Mouse (Mus musculus) intestine, embryonic 16.5 days (tissue): ENCODE data around the gene Krt73. TPM values are rescaled to one million over a fixed set of nuclear protein-coding genes. Genes with fewer than 3 reads are reported as not detected.

ENCODE experiments used
- ATAC-seq: fragments of 200-750 bp; cut with Nextera tagmentation; 2 replicates; pipeline ENCODE4 v1.8.0; 2017; ENCODE audit warnings: moderate TSS enrichment, moderate library complexity
- H3K27ac ChIP-seq: fragments of 300-500 bp; sonication (generic); 2 replicates; pipeline ENCODE4 v1.5.1; 2014; ENCODE audit warnings: mild to moderate bottlenecking, low read length
- H3K27me3 ChIP-seq: fragments of 300-500 bp; sonication (generic); replicated peaks from 2 replicates; pipeline ENCODE4 v1.6.1; 2014; ENCODE audit warnings: low read length, control low read depth, mixed read lengths; ENCODE audit not compliant: control insufficient read depth, insufficient read depth
- H3K36me3 ChIP-seq: fragments of 300-500 bp; sonication (generic); 2 replicates; pipeline ENCODE4 v1.6.1; 2014; ENCODE audit warnings: low read length, control low read depth; ENCODE audit not compliant: control insufficient read depth, insufficient read depth
- H3K4me1 ChIP-seq: fragments of 300-500 bp; sonication (generic); 2 replicates; pipeline ENCODE4 v1.6.1; 2014; ENCODE audit warnings: low read length, control low read depth, mixed read lengths; ENCODE audit not compliant: control insufficient read depth, insufficient read depth
- H3K4me2 ChIP-seq: fragments of 300-500 bp; sonication (generic); 2 replicates; pipeline ENCODE4 v1.6.1; 2014; ENCODE audit warnings: low read depth, low read length, control low read depth
- H3K4me3 ChIP-seq: fragments of 300-500 bp; sonication (generic); 2 replicates; pipeline ENCODE4 v1.5.1; 2014; ENCODE audit warnings: mild to moderate bottlenecking, low read length
- H3K9ac ChIP-seq: fragments of 300-500 bp; sonication (generic); 2 replicates; pipeline ENCODE4 v1.6.1; 2014; ENCODE audit warnings: low read depth, low read length
- H3K9me3 ChIP-seq: fragments of 300-500 bp; sonication (generic); 2 replicates; pipeline ENCODE4 v1.6.1; 2016; ENCODE audit warnings: low read length, control low read depth; ENCODE audit not compliant: control insufficient read depth
- WGBS: fragments of 180-500 bp; shearing (Covaris S2); extraction: QIAGEN DNeasy Blood & Tissue Kit; methylation state at CpG from one replicate; pipeline ENCODE4 v1.1.7; 2014; 5-methylcytosine and 5-hydroxymethylcytosine counted together
- polyA plus RNA-seq: library from polyadenylated mRNA; unstranded; fragments of >200 nt; fragmentation: Nextera tagmentation; extraction: Ambion mirVana; gene quantifications from 2 replicates; pipeline ENCODE4 v1.2.1, GENCODE M21; 2015

Krt73 gene
- polyA plus RNA-seq, 1 experiment from 2014 or later: not detected

DNA sequence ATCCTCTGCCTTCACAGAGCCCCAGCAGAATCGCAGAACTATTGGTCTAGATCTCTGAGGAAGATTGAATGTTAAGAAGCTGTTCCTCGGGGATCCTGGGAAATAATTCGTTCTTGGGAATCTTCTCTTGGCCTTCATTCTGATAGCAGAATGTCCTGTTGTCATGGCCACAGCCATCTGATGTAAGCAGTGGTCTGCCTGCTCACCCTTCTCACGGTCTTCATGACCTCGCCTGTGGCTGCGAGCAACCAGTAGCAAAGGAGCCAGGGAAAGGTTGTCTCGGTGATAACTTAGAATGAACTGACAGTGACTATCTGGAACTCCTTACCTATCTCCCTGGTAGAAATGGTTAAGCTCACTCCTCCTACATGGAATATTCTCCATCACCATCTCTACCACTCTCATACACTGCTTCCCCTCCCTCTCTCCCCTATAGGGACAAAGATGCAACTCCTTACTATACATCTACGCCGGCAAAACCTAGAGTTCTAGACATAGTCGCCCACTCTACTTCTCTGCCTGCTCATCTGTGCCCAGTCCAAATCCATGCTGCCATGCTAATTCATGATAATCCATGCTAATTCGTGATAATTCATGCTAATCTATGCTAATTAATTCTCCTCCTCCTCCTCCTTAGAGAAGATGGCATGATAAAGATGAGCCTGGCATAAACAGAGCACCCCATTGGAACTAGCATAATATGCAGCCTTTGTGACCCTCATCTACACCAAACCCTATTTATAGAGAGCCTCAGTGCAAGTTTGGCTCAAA is 1.1 kb upstream of the Krt73 start:
- no peaks in the 10 kb centered on the region for H3K27me3 ChIP-seq
- H3K27ac ChIP-seq: no peak overlapping the region
- no peaks in the 10 kb centered on the region for H3K36me3 ChIP-seq
- no peaks in the 10 kb centered on the region for H3K4me1 ChIP-seq
- no peaks in the 10 kb centered on the region for H3K9me3 ChIP-seq
- H3K4me3 ChIP-seq: no peak overlapping the region
- 76% methylated on average over 11 of the region's 11 CpGs for WGBS
- no peak overlapping the region for H3K4me2 ChIP-seq
- ATAC-seq: no peak
- no peak overlapping the region for H3K9ac ChIP-seq

DNA sequence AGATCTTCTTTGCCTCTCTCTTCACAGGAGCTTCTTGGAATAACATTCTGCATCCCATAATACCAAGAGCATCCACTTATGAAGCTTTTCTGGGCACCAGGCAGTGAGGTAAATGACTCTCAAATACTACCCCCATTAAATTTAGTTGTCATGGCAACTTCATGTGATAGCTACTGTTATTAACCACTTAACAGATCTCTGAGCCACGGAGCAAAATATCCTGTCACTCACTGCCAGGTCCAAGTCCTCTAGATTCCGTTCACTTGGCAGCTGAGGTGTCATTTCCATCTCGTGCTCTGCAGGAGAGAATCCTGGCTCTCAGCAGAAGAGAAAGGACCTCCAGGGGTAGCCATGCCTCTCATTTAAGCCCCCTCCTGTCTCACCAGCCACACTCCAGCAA is 11.3 kb downstream of the Krt73 start:
- WGBS: 19% methylated on average over 3 of the region's 3 CpGs
- H3K36me3 ChIP-seq: no peaks in the 10 kb centered on the region
- ATAC-seq: no peak

DNA sequence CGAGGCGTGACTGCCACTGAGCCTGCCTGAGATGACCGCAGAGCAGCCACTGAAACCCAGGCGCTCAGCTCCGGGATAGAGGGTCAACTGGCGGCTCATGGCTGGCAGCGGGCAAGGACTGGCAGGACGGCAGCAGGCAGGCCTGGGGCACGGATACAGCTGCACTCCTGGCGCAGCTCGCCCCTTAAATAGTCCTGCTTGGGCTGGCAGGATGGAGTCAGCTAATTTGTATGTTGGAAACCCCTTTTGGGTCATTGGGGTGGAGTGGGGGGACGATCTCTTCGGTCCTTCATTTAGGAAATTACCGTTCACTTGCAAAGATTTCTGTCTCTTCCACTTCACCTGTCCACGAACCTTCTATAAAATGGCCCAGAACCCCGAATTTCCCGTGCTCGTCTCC is 15.8 kb downstream of the Krt73 start, which contains the start of gene Krt72:
TSS of gene Krt72 (minus strand) at position 101 of the 400 bp plus-strand sequence.
- no peak within 1 kb of the TSS for H3K9ac ChIP-seq
- H3K4me1 ChIP-seq: no peaks in the 10 kb centered on the region
- H3K27me3 ChIP-seq: no peaks in the 10 kb centered on the region
- no peak within 1 kb of the TSS for H3K4me2 ChIP-seq
- H3K36me3 ChIP-seq: no peaks in the 10 kb centered on the region
- ATAC-seq: no peak
- WGBS: 91% methylated on average over 18 of the region's 18 CpGs
- H3K4me3 ChIP-seq: no peak within 1 kb of the TSS
- H3K27ac ChIP-seq: no peak within 1 kb of the TSS
- no peaks in the 10 kb centered on the region for H3K9me3 ChIP-seq

More for the DNA sequence above, 11.3 kb downstream of the Krt73 start:
- Histone ChIP-seq H3K4me2 (no peak overlapping the region), H3K9me3 (no peaks in the 10 kb centered on the region), H3K4me3 (no peak overlapping the region), H3K27me3 (no peaks in the 10 kb centered on the region), H3K4me1 (no peaks in the 10 kb centered on the region), H3K27ac (no peak overlapping the region), H3K9ac (no peak overlapping the region)

DNA sequence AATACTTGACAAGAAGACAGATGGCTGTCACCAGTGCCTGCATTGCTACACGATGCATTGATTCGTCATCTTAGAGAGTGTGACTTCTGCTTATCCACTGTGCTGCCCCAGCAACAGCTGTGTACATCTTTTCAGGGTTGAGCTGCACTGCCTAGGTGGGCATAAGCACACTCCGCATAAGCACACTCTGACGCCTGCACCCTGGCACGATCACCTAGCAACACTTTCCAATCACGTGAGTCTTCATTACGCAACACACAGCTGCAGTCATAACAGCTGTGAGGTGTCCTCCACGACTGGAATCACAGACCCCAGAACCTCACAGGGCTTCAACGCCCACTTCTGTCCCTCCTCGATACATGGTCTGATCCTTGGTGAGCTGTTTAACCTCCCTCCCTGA is 28.7 kb downstream of the Krt73 start:
- Histone ChIP-seq H3K9me3 (no peaks in the 10 kb centered on the region), H3K4me3 (no peak overlapping the region), H3K4me1 (no peaks in the 10 kb centered on the region), H3K27ac (no peak overlapping the region), H3K36me3 (no peaks in the 10 kb centered on the region), H3K4me2 (no peak overlapping the region), H3K27me3 (no peaks in the 10 kb centered on the region; the same call in 1 of the 2 replicates), H3K9ac (no peak overlapping the region)
- ATAC-seq: peak; percentile 23; the same call in 1 of the 2 replicates
- WGBS: 74% methylated on average over 10 of the region's 10 CpGs

DNA sequence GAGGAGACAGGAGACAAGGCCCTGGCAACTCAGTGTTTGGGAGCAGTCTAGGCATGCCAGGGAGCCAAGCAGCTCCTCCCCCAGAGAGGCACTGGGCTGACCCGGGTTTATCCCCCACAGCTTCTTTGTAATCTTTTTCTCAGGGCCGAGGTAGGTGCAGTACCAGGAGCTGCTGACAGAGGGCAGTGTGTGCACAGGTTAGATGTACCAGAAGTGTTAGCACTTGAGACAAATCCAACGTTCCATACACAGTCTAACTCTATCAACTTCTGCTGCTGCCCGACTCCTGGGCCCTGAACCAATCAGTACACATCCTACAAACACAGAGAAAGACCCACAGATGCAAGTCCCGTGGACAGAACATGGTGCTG is 29.4 kb downstream of the Krt73 start:
- H3K4me1 ChIP-seq: no peaks in the 10 kb centered on the region
- H3K9me3 ChIP-seq: no peaks in the 10 kb centered on the region
- H3K9ac ChIP-seq: no peak overlapping the region
- no peak overlapping the region for H3K4me3 ChIP-seq
- peak; percentile 70 for ATAC-seq
- H3K27me3 ChIP-seq: no peaks in the 10 kb centered on the region; the same call in 1 of the 2 replicates
- H3K4me2 ChIP-seq: no peak overlapping the region
- no peaks in the 10 kb centered on the region for H3K36me3 ChIP-seq
- H3K27ac ChIP-seq: no peak overlapping the region
- 5% methylated on average over 5 of the region's 5 CpGs for WGBS

DNA sequence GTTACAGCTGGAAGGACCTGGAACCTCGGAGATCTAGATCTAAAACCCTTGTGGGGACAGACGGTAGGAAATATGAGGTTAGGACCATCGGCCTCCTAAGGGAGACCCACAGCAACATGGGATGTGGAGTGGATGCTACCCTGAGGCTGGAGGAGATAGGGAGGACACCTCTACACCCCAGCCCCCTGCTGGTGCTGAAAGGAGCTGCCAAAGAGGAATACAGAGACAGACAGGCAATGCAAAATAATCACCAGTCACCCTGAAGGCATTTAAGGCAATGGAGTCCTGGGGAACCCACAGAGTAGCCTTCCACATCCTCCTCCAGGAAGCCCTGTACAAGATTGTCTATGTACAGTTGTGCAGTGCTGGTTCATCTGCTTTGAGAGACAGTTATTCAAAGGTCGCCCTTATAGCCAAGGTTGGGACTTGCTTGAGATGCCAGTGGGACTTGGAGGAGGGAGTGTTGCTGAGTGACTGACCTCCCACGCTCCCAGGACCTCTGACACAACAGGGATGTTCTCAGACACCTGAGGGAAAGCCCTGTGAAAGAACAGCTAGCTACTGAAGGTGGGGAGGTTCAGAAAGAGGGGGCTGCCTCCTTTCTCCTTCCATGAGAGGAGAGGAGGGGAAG is 30.0 kb downstream of the Krt73 start:
- no peak overlapping the region for H3K27ac ChIP-seq
- H3K27me3 ChIP-seq: no peaks in the 10 kb centered on the region; the same call in 1 of the 2 replicates
- H3K4me1 ChIP-seq: no peaks in the 10 kb centered on the region
- H3K9ac ChIP-seq: no peak overlapping the region
- no peaks in the 10 kb centered on the region for H3K36me3 ChIP-seq
- WGBS: 69% methylated on average over 5 of the region's 5 CpGs
- H3K4me3 ChIP-seq: no peak overlapping the region
- ATAC-seq: no peak
- no peaks in the 10 kb centered on the region for H3K9me3 ChIP-seq
- H3K4me2 ChIP-seq: no peak overlapping the region

DNA sequence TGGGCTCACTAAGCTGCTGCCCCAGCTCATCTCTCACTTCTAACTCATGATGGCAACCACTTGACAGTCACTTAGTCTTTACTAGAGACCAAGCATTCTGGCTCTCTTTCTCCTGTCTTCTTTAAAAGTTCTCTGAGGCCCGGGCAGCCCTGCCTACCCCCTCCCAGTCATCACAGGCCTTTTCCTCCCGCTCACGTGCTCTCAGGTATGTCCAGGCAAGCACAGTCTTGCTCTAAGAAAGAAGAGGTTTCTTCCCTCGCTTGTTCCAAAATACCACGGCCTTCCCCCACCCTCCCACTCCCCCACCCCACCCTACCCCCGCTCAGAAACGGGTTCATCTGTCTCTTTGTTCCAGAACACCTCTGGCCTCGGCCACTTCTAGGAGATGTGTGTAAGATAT is 31.9 kb downstream of the Krt73 start:
- H3K4me3 ChIP-seq: no peak overlapping the region
- no peak for ATAC-seq
- 30% methylated on average over 8 of the region's 8 CpGs for WGBS
- H3K27me3 ChIP-seq: no peaks in the 10 kb centered on the region; the same call in 1 of the 2 replicates
- H3K9me3 ChIP-seq: no peaks in the 10 kb centered on the region
- H3K4me2 ChIP-seq: no peak overlapping the region
- no peaks in the 10 kb centered on the region for H3K36me3 ChIP-seq
- H3K4me1 ChIP-seq: no peaks in the 10 kb centered on the region
- no peak overlapping the region for H3K27ac ChIP-seq
- H3K9ac ChIP-seq: no peak overlapping the region

Other genes with a start within 250 kb of the Krt73 start
- 0.09 and 0.16 TPM in 2 replicates for gene Krt90, start 239.4 kb downstream of the Krt73 start, polyA plus RNA-seq
- gene Krt75, start 228.4 kb downstream of the Krt73 start, polyA plus RNA-seq: not detected in 2 replicates
- 0.11 TPM in 1 of 2 replicates, not detected in the other for gene Gm5414, start 174.2 kb downstream of the Krt73 start, polyA plus RNA-seq
- not detected in 2 replicates for gene Gm5478, start 155.0 kb downstream of the Krt73 start, polyA plus RNA-seq
- not detected in 2 replicates for gene Krt6b, start 122.1 kb downstream of the Krt73 start, polyA plus RNA-seq
- 0.07 and 0.39 TPM in 2 replicates for gene Krt6a, start 108.0 kb downstream of the Krt73 start, polyA plus RNA-seq
- gene Krt5, start 89.4 kb downstream of the Krt73 start, polyA plus RNA-seq: 0.13 and 0.34 TPM in 2 replicates
- not detected in 2 replicates for gene Krt71, start 59.2 kb downstream of the Krt73 start, polyA plus RNA-seq
- not detected in 2 replicates for gene Krt72, start 15.9 kb downstream of the Krt73 start, polyA plus RNA-seq
- gene Krt2, start 15.8 kb upstream of the Krt73 start, polyA plus RNA-seq: not detected in 2 replicates
- 0.48 and 0.49 TPM in 2 replicates for gene Krt1, start 48.4 kb upstream of the Krt73 start, polyA plus RNA-seq
- 0.13 TPM in 1 of 2 replicates, not detected in the other for gene Krt77, start 67.4 kb upstream of the Krt73 start, polyA plus RNA-seq
- gene Krt76, start 90.6 kb upstream of the Krt73 start, polyA plus RNA-seq: not detected in 2 replicates
- gene Krt4, start 122.4 kb upstream of the Krt73 start, polyA plus RNA-seq: 1.0 TPM in 1 of 2 replicates, not detected in the other
- 0.06 TPM in 1 of 2 replicates, not detected in the other for gene Krt79, start 138.0 kb upstream of the Krt73 start, polyA plus RNA-seq
- 0.07 and 0.17 TPM in 2 replicates for gene Krt78, start 151.9 kb upstream of the Krt73 start, polyA plus RNA-seq
- 1,017 and 1,065 TPM in 2 replicates for gene Krt8, start 202.1 kb upstream of the Krt73 start, polyA plus RNA-seq
- 353 and 370 TPM in 2 replicates for gene Krt18, start 225.8 kb upstream of the Krt73 start, polyA plus RNA-seq